Mouse (Mus musculus) cerebellum, adult 8-10 months (tissue): ENCODE measurements around the gene Angpt4.
A peak's percentile ranks its signal among the peaks of the same experiment; 100 is the strongest.

Source experiments
- DNase-seq: peaks from one replicate; pipeline ENCODE4 v3.0.0; 2022

Angpt4 gene

GRCm38 (mm10) chr2:151986958-151987357 lies 75.9 kb downstream of the Angpt4 start:
- DNase-seq, result no peak

GRCm38 (mm10) chr2:151988978-151989377 lies 78.0 kb downstream of the Angpt4 start:
- no peak for DNase-seq

- DNase-seq, result no peak
Measured at GRCm38 (mm10) chr2:151990985-151991394, 80.0 kb downstream of the Angpt4 start.

GRCm38 (mm10) chr2:151991446-151991845 lies 80.4 kb downstream of the Angpt4 start:
- no peak for DNase-seq

GRCm38 (mm10) chr2:151994350-151995122 lies 83.5 kb downstream of the Angpt4 start:
- DNase-seq, result peak; percentile 75
